Mouse (Mus musculus) ES-Bruce4 (cell line): Measurements from ENCODE around the gene Rufy1.

ENCODE experiments used
- CTCF ChIP-seq: IDR thresholded peaks from one replicate; pipeline ENCODE4 v1.8.1; 2011; ENCODE audit warnings: low read depth, low read length
- EP300 ChIP-seq: IDR thresholded peaks from 2 replicates; pipeline ENCODE4 v1.6.1; 2011; ENCODE audit warnings: low read depth, low read length; ENCODE audit not compliant: insufficient read depth
- POLR2A ChIP-seq: IDR thresholded peaks from one replicate; pipeline ENCODE4 v1.8.1; 2011; ENCODE audit warnings: low read length; ENCODE audit not compliant: insufficient read depth

DNA sequence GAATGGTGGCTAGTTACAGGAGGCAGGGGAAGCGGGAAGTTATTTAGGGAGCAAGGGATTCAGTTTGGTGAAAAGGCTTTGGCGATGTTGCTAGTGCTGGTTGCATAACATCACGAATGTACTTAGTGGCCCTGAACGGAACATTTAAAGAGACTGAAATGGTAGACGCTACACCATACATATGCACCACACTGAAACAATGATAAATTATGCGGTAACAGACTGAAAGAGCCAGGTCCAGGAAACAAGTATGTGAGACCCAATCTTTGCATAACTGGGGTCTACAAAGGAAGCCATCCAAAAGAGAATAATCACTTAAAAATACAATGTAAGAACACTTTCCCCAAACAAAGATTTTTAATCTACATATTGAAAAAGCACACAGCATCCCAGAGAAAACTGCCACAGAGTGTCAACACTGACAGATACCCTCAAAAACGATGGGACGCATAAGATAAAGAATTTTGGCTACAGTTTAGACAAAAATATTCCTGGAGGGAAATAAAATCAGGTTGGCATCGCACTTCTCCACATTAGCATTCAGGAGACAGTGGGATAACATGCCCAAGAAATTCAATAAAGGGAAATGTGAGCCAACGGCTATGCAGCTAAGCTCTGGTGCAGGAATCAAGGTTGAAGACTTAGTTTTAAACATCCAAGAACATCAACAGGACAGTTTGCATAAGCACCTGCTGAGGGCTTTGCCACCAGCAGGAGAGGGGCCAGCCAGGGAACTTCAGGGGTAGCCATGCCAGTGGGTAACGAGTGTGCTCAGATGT lies 41.4 kb upstream of the Rufy1 start:
- TF ChIP-seq CTCF = no peak
- TF ChIP-seq POLR2A = no peak
- no peak for TF ChIP-seq EP300
